Comparison of ENCODE assay signal across 8 mouse cellular contexts in the genomic region with DNA sequence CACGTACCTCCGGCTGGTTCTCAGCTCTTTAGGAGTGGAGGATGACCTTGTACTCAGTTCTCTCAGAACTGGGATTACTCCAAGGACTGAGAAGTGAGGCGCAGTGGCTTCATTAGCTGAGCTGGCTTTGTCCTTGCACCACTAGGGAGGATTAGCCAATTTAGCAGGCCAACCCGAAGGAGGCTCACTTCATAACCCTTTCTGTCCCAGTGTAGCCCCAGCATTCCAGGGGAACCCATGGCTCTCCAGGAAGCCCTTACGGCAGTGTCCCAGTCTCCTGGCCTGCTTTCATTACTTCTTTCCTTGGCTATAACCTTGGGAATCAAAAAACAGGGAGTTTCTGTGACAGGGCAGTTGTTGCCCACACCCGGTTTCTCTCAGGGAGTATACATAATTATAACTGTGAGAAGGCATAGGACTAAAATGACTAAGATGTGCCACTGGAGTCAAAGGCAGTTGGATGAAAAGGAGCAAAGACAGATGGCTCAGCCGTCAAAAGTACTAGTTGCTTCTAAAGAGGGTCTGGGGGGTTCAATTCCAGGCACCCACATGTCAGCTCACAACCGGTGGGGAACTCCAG. TPM values are rescaled to one million over a fixed set of nuclear protein-coding genes. Genes with fewer than 3 reads are reported as not detected.
DNase-seq lines count a peak whose midpoint lies in the region; ATAC-seq and TF ChIP-seq lines count a peak whose summit lies in the region.

No protein-coding gene starts in this region.

- peaks cover 3% of the 10 kb centered on the region; the same call in 1 of the 2 replicates for H3K36me3 ChIP-seq in liver, adult 2 months (ENCODE audit: control insufficient read depth, insufficient read depth, low read length)
- peaks cover 1% of the 10 kb centered on the region; the same call in 1 of the 2 replicates for H3K36me3 ChIP-seq in heart, embryonic 16.5 days (ENCODE audit: control insufficient read depth, insufficient read depth)
- peaks cover 7% of the 10 kb centered on the region; the same call in 1 of the 2 replicates for H3K36me3 ChIP-seq in liver, embryonic 11.5 days (ENCODE audit: control insufficient read depth, insufficient read depth, low read length)

- DNase-seq in liver, adult 2 months (ENCODE audit: extremely low read depth, low read depth, low spot score) = no peak
- DNase-seq in liver = no peak
- DNase-seq in liver, embryonic 11.5 days (ENCODE audit: low spot score) = no peak

- no peak for ATAC-seq in heart, embryonic 16.5 days (replicated peaks; ENCODE audit: extremely low read depth, insufficient read depth, low FRiP score)
- ATAC-seq in liver, embryonic 11.5 days (replicated peaks; ENCODE audit: low FRiP score) = no peak
- ATAC-seq in granulocyte monocyte progenitor cell, adult 5-6 weeks (replicated peaks; ENCODE audit: poor library complexity, severe bottlenecking) = no peak
- no peak for ATAC-seq in CD4-positive, CD25-positive, alpha-beta regulatory T cell, adult 4 months

- peak overlapping the region; percentile 79; the same call in 1 of the 2 replicates for H3K4me3 ChIP-seq in liver, adult 2 months (ENCODE audit: insufficient read depth, low read depth, low read length)
- peak overlapping the region; percentile 69 for H3K4me3 ChIP-seq in brown adipose tissue, adult 24 weeks (ENCODE audit: insufficient read depth, low read depth, low read length)
- H3K4me3 ChIP-seq in heart, embryonic 16.5 days (ENCODE audit: low read length) = peak overlapping the region; percentile 89
- peak overlapping the region; percentile 83 for H3K4me3 ChIP-seq in liver, embryonic 11.5 days (ENCODE audit: low read depth, low read length)
- H3K4me3 ChIP-seq in olfactory bulb, adult 2 months (ENCODE audit: insufficient read depth, low read depth, low read length) = peak overlapping the region; percentile 73

- WGBS in liver, adult 2 months = 45% methylated on average over 6 of the region's 8 CpGs
- WGBS in heart, embryonic 16.5 days = 35% methylated on average over 7 of the region's 8 CpGs
- 59% methylated on average over 8 of the region's 8 CpGs for WGBS in liver, embryonic 11.5 days
- WGBS in olfactory bulb, adult 2 months = 22% methylated on average over 7 of the region's 8 CpGs

- H3K27me3 ChIP-seq in liver, adult 2 months (ENCODE audit: control insufficient read depth, insufficient read depth, low read length) = no peaks in the 10 kb centered on the region
- H3K27me3 ChIP-seq in heart, embryonic 16.5 days (ENCODE audit: control insufficient read depth, insufficient read depth, low read length) = no peaks in the 10 kb centered on the region
- H3K27me3 ChIP-seq in liver, embryonic 11.5 days (replicated peaks; ENCODE audit: control insufficient read depth, insufficient read depth, low read length) = no peaks in the 10 kb centered on the region

- no peak for TF ChIP-seq POLR2A in liver, adult 2 months (IDR thresholded peaks at IDR 0.05; ENCODE audit: extremely low read depth, insufficient read depth, low read length)
- TF ChIP-seq POLR2A in olfactory bulb, adult 2 months (IDR thresholded peaks at IDR 0.05; ENCODE audit: insufficient read depth, low read depth, low read length) = no peak

- H3K4me2 ChIP-seq in heart, embryonic 16.5 days (ENCODE audit: low read depth, low read length) = peak overlapping the region; percentile 98
- H3K4me2 ChIP-seq in liver, embryonic 11.5 days = peak overlapping the region; percentile 100

- H3K9ac ChIP-seq in liver, adult 2 months (ENCODE audit: low read depth, low read length) = peak overlapping the region; percentile 88
- peak overlapping the region; percentile 98 for H3K9ac ChIP-seq in heart, embryonic 16.5 days (ENCODE audit: low read length)
- H3K9ac ChIP-seq in liver, embryonic 11.5 days (ENCODE audit: low read depth, low read length) = peak overlapping the region; percentile 94

- TF ChIP-seq CTCF in liver, adult 2 months (IDR thresholded peaks at IDR 0.05; ENCODE audit: low read depth, low read length) = no peak
- no peak for TF ChIP-seq CTCF in olfactory bulb, adult 2 months (IDR thresholded peaks at IDR 0.05; ENCODE audit: insufficient read depth, low read depth, low read length)

- H3K9me3 ChIP-seq in heart, embryonic 16.5 days (replicated peaks; ENCODE audit: control insufficient read depth, low read length) = no peaks in the 10 kb centered on the region
- no peaks in the 10 kb centered on the region for H3K9me3 ChIP-seq in liver, embryonic 11.5 days (ENCODE audit: control insufficient read depth, low read length)

- peaks cover 13% of the 10 kb centered on the region for H3K4me1 ChIP-seq in liver, adult 2 months (ENCODE audit: control insufficient read depth, insufficient read depth, low read length)
- H3K4me1 ChIP-seq in brown adipose tissue, adult 24 weeks (ENCODE audit: control insufficient read depth, insufficient read depth, insufficient read length, low read length) = peaks cover 17% of the 10 kb centered on the region
- H3K4me1 ChIP-seq in heart, embryonic 16.5 days (ENCODE audit: control insufficient read depth, insufficient read depth, low read length) = peaks cover 36% of the 10 kb centered on the region
- H3K4me1 ChIP-seq in liver, embryonic 11.5 days (replicated peaks; ENCODE audit: control insufficient read depth, insufficient read depth, low read length) = peaks cover 39% of the 10 kb centered on the region
- peaks cover 17% of the 10 kb centered on the region for H3K4me1 ChIP-seq in olfactory bulb, adult 2 months (ENCODE audit: control insufficient read depth, insufficient read depth, low read length)

- H3K27ac ChIP-seq in liver, adult 2 months (replicated peaks; ENCODE audit: insufficient read depth, low read depth, low read length) = peak overlapping the region; percentile 96
- peak overlapping the region; percentile 99 for H3K27ac ChIP-seq in brown adipose tissue, adult 24 weeks (replicated peaks; ENCODE audit: low read depth, low read length)
- H3K27ac ChIP-seq in heart, embryonic 16.5 days (ENCODE audit: low read length) = peak overlapping the region; percentile 100
- H3K27ac ChIP-seq in liver, embryonic 11.5 days (ENCODE audit: low read depth, low read length) = peak overlapping the region; percentile 100
- peak overlapping the region; percentile 86 for H3K27ac ChIP-seq in olfactory bulb, adult 2 months (ENCODE audit: insufficient read depth, low read depth, low read length)

- peaks cover 9% of the 10 kb centered on the region; the same call in 1 of the 2 replicates for H3K79me2 ChIP-seq in liver, adult 2 months (ENCODE audit: control insufficient read depth, insufficient read depth, low read length)

RNA-seq across cellular contexts. Expression of a gene that starts 0.6 kb away (rescaled TPM):
- total RNA-seq in liver, adult 2 months (2014; rRNA removed) = 90.1 and 109 TPM in 2 replicates
- 81.6 and 109 TPM in 2 replicates for polyA plus RNA-seq in liver, adult 2 months (2012; rRNA removed)
- polyA plus RNA-seq in brown adipose tissue, adult 24 weeks (2012; ENCODE audit: insufficient read depth, insufficient read length, missing spikeins) = 122 and 131 TPM in 2 replicates
- 135 and 139 TPM in 2 replicates for polyA plus RNA-seq in heart, embryonic 16.5 days (2015; fragmentation: Nextera tagmentation; extraction: Ambion mirVana)
- polyA plus RNA-seq in liver, embryonic 11.5 days (2014; fragmentation: Nextera tagmentation; extraction: Ambion mirVana) = 238 and 279 TPM in 2 replicates
- 179 and 465 TPM in 2 replicates for polyA plus RNA-seq in olfactory bulb, adult 2 months (2012; ENCODE audit: insufficient read depth, insufficient read length, low replicate concordance, missing spikeins)
- 466 and 510 TPM in 2 replicates for total RNA-seq in granulocyte monocyte progenitor cell, adult 5-6 weeks (2014; fragmentation: Nextera tagmentation)
- total RNA-seq in granulocyte monocyte progenitor cell, adult 5-6 weeks (2017) = 276 and 296 TPM in 2 replicates
- 100 to 1,000 TPM; 181 to 326 TPM for polyA plus RNA-seq in CD4-positive, CD25-positive, alpha-beta regulatory T cell, adult 4 months (2017; shearing (Covaris generic))

RNA-seq across cellular contexts. Expression of a gene that starts 17.3 kb away (rescaled TPM):
- 636 and 645 TPM in 2 replicates for total RNA-seq in liver, adult 2 months (2014; rRNA removed)
- 561 and 625 TPM in 2 replicates for polyA plus RNA-seq in liver, adult 2 months (2012; rRNA removed)
- 3,379 and 3,601 TPM in 2 replicates for polyA plus RNA-seq in brown adipose tissue, adult 24 weeks (2012; ENCODE audit: insufficient read depth, insufficient read length, missing spikeins)
- polyA plus RNA-seq in heart, embryonic 16.5 days (2015; fragmentation: Nextera tagmentation; extraction: Ambion mirVana) = 281 and 288 TPM in 2 replicates
- 107 TPM in 2 replicates for polyA plus RNA-seq in liver, embryonic 11.5 days (2014; fragmentation: Nextera tagmentation; extraction: Ambion mirVana)
- not detected in 2 replicates for polyA plus RNA-seq in olfactory bulb, adult 2 months (2012; ENCODE audit: insufficient read depth, insufficient read length, low replicate concordance, missing spikeins)
- total RNA-seq in granulocyte monocyte progenitor cell, adult 5-6 weeks (2014; fragmentation: Nextera tagmentation) = 125 and 134 TPM in 2 replicates
- total RNA-seq in granulocyte monocyte progenitor cell, adult 5-6 weeks (2017) = 76.3 and 99.3 TPM in 2 replicates
- polyA plus RNA-seq in CD4-positive, CD25-positive, alpha-beta regulatory T cell, adult 4 months (2017; shearing (Covaris generic)) = 100 to 1,000 TPM; 198 to 237 TPM

RNA-seq across cellular contexts. Expression of a gene that starts 19.0 kb away (rescaled TPM):
- 1.4 TPM in 2 replicates for total RNA-seq in liver, adult 2 months (2014; rRNA removed)
- polyA plus RNA-seq in liver, adult 2 months (2012; rRNA removed) = 1.2 and 1.8 TPM in 2 replicates
- polyA plus RNA-seq in brown adipose tissue, adult 24 weeks (2012; ENCODE audit: insufficient read depth, insufficient read length, missing spikeins) = 2.5 and 4.6 TPM in 2 replicates
- polyA plus RNA-seq in heart, embryonic 16.5 days (2015; fragmentation: Nextera tagmentation; extraction: Ambion mirVana) = 5.8 and 11.1 TPM in 2 replicates
- polyA plus RNA-seq in liver, embryonic 11.5 days (2014; fragmentation: Nextera tagmentation; extraction: Ambion mirVana) = 21.7 and 23.1 TPM in 2 replicates
- not detected in 2 replicates for polyA plus RNA-seq in olfactory bulb, adult 2 months (2012; ENCODE audit: insufficient read depth, insufficient read length, low replicate concordance, missing spikeins)
- total RNA-seq in granulocyte monocyte progenitor cell, adult 5-6 weeks (2014; fragmentation: Nextera tagmentation) = 67.9 and 72.3 TPM in 2 replicates
- total RNA-seq in granulocyte monocyte progenitor cell, adult 5-6 weeks (2017) = 55.9 and 75.5 TPM in 2 replicates
- 100 to 1,000 TPM; 197 to 273 TPM for polyA plus RNA-seq in CD4-positive, CD25-positive, alpha-beta regulatory T cell, adult 4 months (2017; shearing (Covaris generic))

RNA-seq across cellular contexts. Expression of a gene that starts 25.9 kb away (rescaled TPM):
- total RNA-seq in liver, adult 2 months (2014; rRNA removed) = 9.5 and 11.0 TPM in 2 replicates
- 7.9 and 16.4 TPM in 2 replicates for polyA plus RNA-seq in liver, adult 2 months (2012; rRNA removed)
- polyA plus RNA-seq in brown adipose tissue, adult 24 weeks (2012; ENCODE audit: insufficient read depth, insufficient read length, missing spikeins) = 12.0 and 14.6 TPM in 2 replicates
- polyA plus RNA-seq in heart, embryonic 16.5 days (2015; fragmentation: Nextera tagmentation; extraction: Ambion mirVana) = 12.3 and 17.4 TPM in 2 replicates
- polyA plus RNA-seq in liver, embryonic 11.5 days (2014; fragmentation: Nextera tagmentation; extraction: Ambion mirVana) = 2.9 and 5.1 TPM in 2 replicates
- polyA plus RNA-seq in olfactory bulb, adult 2 months (2012; ENCODE audit: insufficient read depth, insufficient read length, low replicate concordance, missing spikeins) = not detected in 2 replicates
- total RNA-seq in granulocyte monocyte progenitor cell, adult 5-6 weeks (2014; fragmentation: Nextera tagmentation) = 20.5 and 20.8 TPM in 2 replicates
- 3.9 and 6.6 TPM in 2 replicates for total RNA-seq in granulocyte monocyte progenitor cell, adult 5-6 weeks (2017)
- 10 to 100 TPM; 28.0 to 57.1 TPM for polyA plus RNA-seq in CD4-positive, CD25-positive, alpha-beta regulatory T cell, adult 4 months (2017; shearing (Covaris generic))

RNA-seq across cellular contexts. Expression of a gene that starts 40.4 kb away (rescaled TPM):
- total RNA-seq in liver, adult 2 months (2014; rRNA removed) = 6.1 and 7.3 TPM in 2 replicates
- polyA plus RNA-seq in liver, adult 2 months (2012; rRNA removed) = 39.9 and 46.3 TPM in 2 replicates
- 15.5 and 16.9 TPM in 2 replicates for polyA plus RNA-seq in brown adipose tissue, adult 24 weeks (2012; ENCODE audit: insufficient read depth, insufficient read length, missing spikeins)
- 34.7 and 41.0 TPM in 2 replicates for polyA plus RNA-seq in heart, embryonic 16.5 days (2015; fragmentation: Nextera tagmentation; extraction: Ambion mirVana)
- polyA plus RNA-seq in liver, embryonic 11.5 days (2014; fragmentation: Nextera tagmentation; extraction: Ambion mirVana) = 61.4 and 61.8 TPM in 2 replicates
- polyA plus RNA-seq in olfactory bulb, adult 2 months (2012; ENCODE audit: insufficient read depth, insufficient read length, low replicate concordance, missing spikeins) = not detected in 2 replicates
- 22.0 and 36.0 TPM in 2 replicates for total RNA-seq in granulocyte monocyte progenitor cell, adult 5-6 weeks (2014; fragmentation: Nextera tagmentation)
- total RNA-seq in granulocyte monocyte progenitor cell, adult 5-6 weeks (2017) = 20.0 and 24.1 TPM in 2 replicates
- 10 to 100 TPM; 54.3 to 56.8 TPM for polyA plus RNA-seq in CD4-positive, CD25-positive, alpha-beta regulatory T cell, adult 4 months (2017; shearing (Covaris generic))

Comparison
In these comparisons a context has a peak if more than half of its experiments do, and no peak if none do; other contexts are left out.
1. RNA of a gene that starts 17.3 kb away (polyA plus RNA-seq): 3,379 to 3,601 TPM in brown adipose tissue, adult 24 weeks, 561 to 625 TPM in liver, adult 2 months, 281 to 288 TPM in heart, embryonic 16.5 days, 198 to 237 TPM in CD4-positive, CD25-positive, alpha-beta regulatory T cell, adult 4 months and 107 TPM in liver, embryonic 11.5 days; not detected in olfactory bulb, adult 2 months; every median in the first group is over 100 times any median in the second.
2. Peak in every context shown above with its lines, with median percentiles within 50 percentile points of each other: H3K27ac ChIP-seq, H3K4me3 ChIP-seq and H3K9ac ChIP-seq.